Mouse (Mus musculus): ENCODE measurements at regions not wholly inside any gene's neighbourhood (a gene's known extent, or its start where the extent isn't known, plus 50 kb on each side); places are given as distances from the start of the nearest gene placed in this dataset.
"Not testable (repeated sequence)": the region's sequence is repeated elsewhere in the genome, so short reads cannot be mapped to it uniquely, and the experiment has no call there.

- H3K27me3 ChIP-seq (ENCODE audit: control insufficient read depth, insufficient read depth, low read length), result no peaks in the 10 kb centered on the region
- intact Hi-C loops (cut with DNase I), result no loop called here
- no peaks in the 10 kb centered on the region for H3K4me1 ChIP-seq (ENCODE audit: control insufficient read depth, insufficient read depth, low read length)
- H3K79me2 ChIP-seq (replicated peaks; ENCODE audit: control insufficient read depth, insufficient read depth, low read length), result no peaks in the 10 kb centered on the region
- H3K36me3 ChIP-seq (ENCODE audit: control insufficient read depth, insufficient read depth, low read length), result no peaks in the 10 kb centered on the region; the same call in 1 of the 2 replicates
- H3K4me3 ChIP-seq, result no peak overlapping the region
- 63% methylated on average over 12 of the region's 12 CpGs for WGBS
- no peak overlapping the region for H3K9ac ChIP-seq (ENCODE audit: low read depth, low read length)
- DNase-seq, result no peak
- TF ChIP-seq EP300 (IDR thresholded peaks at IDR 0.05; ENCODE audit: insufficient read depth, low read depth, low read length) (no peak), POLR2A (IDR thresholded peaks at IDR 0.05; ENCODE audit: insufficient read depth, low read depth, low read length) (no peak), CTCF (IDR thresholded peaks at IDR 0.05) (no peak)
- H3K27ac ChIP-seq, result no peak overlapping the region
Measured at GRCm38 (mm10) chr2:51768298-51769271, 141.3 kb downstream of the Tas2r134 start.

- Histone ChIP-seq H3K79me2 (replicated peaks; ENCODE audit: control insufficient read depth, insufficient read depth, low read length) (no peaks in the 10 kb centered on the region), H3K27me3 (ENCODE audit: control insufficient read depth, insufficient read depth, low read length) (no peaks in the 10 kb centered on the region), H3K9ac (ENCODE audit: low read depth, low read length) (no peak overlapping the region), H3K4me3 (no peak overlapping the region), H3K27ac (no peak overlapping the region), H3K36me3 (ENCODE audit: control insufficient read depth, insufficient read depth, low read length) (no peaks in the 10 kb centered on the region), H3K4me1 (ENCODE audit: control insufficient read depth, insufficient read depth, low read length) (no peaks in the 10 kb centered on the region)
- DNase-seq, result no peak
- WGBS, result 93% methylated on average over 1 of the region's 1 CpGs
- intact Hi-C loops (cut with DNase I), result no loop called here
- no peak for TF ChIP-seq CTCF (IDR thresholded peaks at IDR 0.05)
- no peak for TF ChIP-seq EP300 (IDR thresholded peaks at IDR 0.05; ENCODE audit: insufficient read depth, low read depth, low read length)
- TF ChIP-seq POLR2A (IDR thresholded peaks at IDR 0.05; ENCODE audit: insufficient read depth, low read depth, low read length), result no peak
Measured at GRCm38 (mm10) chr2:51785169-51785568, 149.8 kb downstream of the Rbm43 start.

- DNase-seq, result no peak
Measured at GRCm38 (mm10) chr2:51788896-51789295, 146.1 kb downstream of the Rbm43 start.

DNA sequence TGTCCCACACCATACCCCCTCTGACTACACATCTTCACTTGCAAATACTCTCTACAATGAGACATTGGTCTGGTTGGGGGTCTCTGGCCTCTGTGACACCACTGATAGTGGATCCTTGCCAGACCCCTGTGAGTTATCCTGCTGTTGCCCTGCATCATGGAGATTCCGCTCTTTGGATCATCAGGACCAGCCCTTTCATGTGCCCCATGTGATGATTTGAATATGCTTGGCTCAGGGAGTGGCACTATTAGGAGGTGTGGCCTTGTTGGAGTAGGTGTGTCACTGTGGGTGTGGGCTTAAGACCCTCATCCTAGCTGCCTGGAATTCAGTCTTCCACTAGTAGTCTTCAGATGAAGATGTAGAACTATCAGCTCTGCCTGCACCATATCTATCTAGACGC is 141.7 kb downstream of the Rbm43 start:
- 96% methylated on average over 2 of the region's 2 CpGs for WGBS
- intact Hi-C loops (cut with DNase I); H3K36me3 ChIP-seq (ENCODE audit: control insufficient read depth, insufficient read depth, low read length); H3K9ac ChIP-seq (ENCODE audit: low read depth, low read length); H3K27ac ChIP-seq; H3K79me2 ChIP-seq (replicated peaks; ENCODE audit: control insufficient read depth, insufficient read depth, low read length); H3K27me3 ChIP-seq (ENCODE audit: control insufficient read depth, insufficient read depth, low read length); H3K4me1 ChIP-seq (ENCODE audit: control insufficient read depth, insufficient read depth, low read length); DNase-seq; H3K4me3 ChIP-seq: not testable (repeated sequence)

More at GRCm38 (mm10) chr2:51788896-51789295, 146.1 kb downstream of the Rbm43 start:
- TF ChIP-seq POLR2A (IDR thresholded peaks at IDR 0.05; ENCODE audit: insufficient read depth, low read depth, low read length) (no peak), CTCF (IDR thresholded peaks at IDR 0.05) (no peak), EP300 (IDR thresholded peaks at IDR 0.05; ENCODE audit: insufficient read depth, low read depth, low read length) (no peak)
- 75% methylated on average over 3 of the region's 3 CpGs for WGBS
- no peak overlapping the region for H3K27ac ChIP-seq
- H3K4me1 ChIP-seq (ENCODE audit: control insufficient read depth, insufficient read depth, low read length), result no peaks in the 10 kb centered on the region
- no peaks in the 10 kb centered on the region for H3K36me3 ChIP-seq (ENCODE audit: control insufficient read depth, insufficient read depth, low read length)
- no peaks in the 10 kb centered on the region for H3K27me3 ChIP-seq (ENCODE audit: control insufficient read depth, insufficient read depth, low read length)
- no peak overlapping the region for H3K9ac ChIP-seq (ENCODE audit: low read depth, low read length)
- no peaks in the 10 kb centered on the region for H3K79me2 ChIP-seq (replicated peaks; ENCODE audit: control insufficient read depth, insufficient read depth, low read length)
- intact Hi-C loops (cut with DNase I), result no loop called here
- H3K4me3 ChIP-seq, result no peak overlapping the region

GRCm38 (mm10) chr2:51799856-51800255 is 135.1 kb downstream of the Rbm43 start:
- WGBS, result 94% methylated on average over 1 of the region's 1 CpGs
- intact Hi-C loops (cut with DNase I), result no loop called here
- H3K36me3 ChIP-seq (ENCODE audit: control insufficient read depth, insufficient read depth, low read length), result no peaks in the 10 kb centered on the region
- no peak overlapping the region for H3K27ac ChIP-seq
- H3K4me1 ChIP-seq (ENCODE audit: control insufficient read depth, insufficient read depth, low read length), result no peaks in the 10 kb centered on the region
- no peaks in the 10 kb centered on the region for H3K79me2 ChIP-seq (replicated peaks; ENCODE audit: control insufficient read depth, insufficient read depth, low read length)
- no peaks in the 10 kb centered on the region for H3K27me3 ChIP-seq (ENCODE audit: control insufficient read depth, insufficient read depth, low read length)
- no peak for TF ChIP-seq CTCF (IDR thresholded peaks at IDR 0.05)
- TF ChIP-seq POLR2A (IDR thresholded peaks at IDR 0.05; ENCODE audit: insufficient read depth, low read depth, low read length), result no peak
- no peak for TF ChIP-seq EP300 (IDR thresholded peaks at IDR 0.05; ENCODE audit: insufficient read depth, low read depth, low read length)
- DNase-seq, result no peak
- no peak overlapping the region for H3K4me3 ChIP-seq
- no peak overlapping the region for H3K9ac ChIP-seq (ENCODE audit: low read depth, low read length)

GRCm38 (mm10) chr2:51822976-51823375 is 112.0 kb downstream of the Rbm43 start:
- Histone ChIP-seq H3K4me1 (ENCODE audit: control insufficient read depth, insufficient read depth, low read length) (no peaks in the 10 kb centered on the region), H3K27ac (no peak overlapping the region), H3K36me3 (ENCODE audit: control insufficient read depth, insufficient read depth, low read length) (no peaks in the 10 kb centered on the region), H3K9ac (ENCODE audit: low read depth, low read length) (no peak overlapping the region), H3K4me3 (no peak overlapping the region), H3K79me2 (replicated peaks; ENCODE audit: control insufficient read depth, insufficient read depth, low read length) (no peaks in the 10 kb centered on the region), H3K27me3 (ENCODE audit: control insufficient read depth, insufficient read depth, low read length) (no peaks in the 10 kb centered on the region)
- 63% methylated on average over 2 of the region's 2 CpGs for WGBS
- intact Hi-C loops (cut with DNase I), result no loop called here
- TF ChIP-seq POLR2A (IDR thresholded peaks at IDR 0.05; ENCODE audit: insufficient read depth, low read depth, low read length) (no peak), CTCF (IDR thresholded peaks at IDR 0.05) (no peak), EP300 (IDR thresholded peaks at IDR 0.05; ENCODE audit: insufficient read depth, low read depth, low read length) (no peak)
- DNase-seq, result no peak
